Mouse (Mus musculus): ENCODE data around the gene Il27.
"Not testable (repeated sequence)": the region's sequence is repeated elsewhere in the genome, so short reads cannot be mapped to it uniquely, and the experiment has no call there.

The Il27 gene

GRCm38 (mm10) chr7:126594862-126595561 is at the start of gene Il27:
TSS of gene Il27 (minus strand) at chr7:126594941.
- no peak for DNase-seq

GRCm38 (mm10) chr7:126644345-126644744 is 49.6 kb upstream of the Il27 start:
- DNase-seq: no peak

DNA sequence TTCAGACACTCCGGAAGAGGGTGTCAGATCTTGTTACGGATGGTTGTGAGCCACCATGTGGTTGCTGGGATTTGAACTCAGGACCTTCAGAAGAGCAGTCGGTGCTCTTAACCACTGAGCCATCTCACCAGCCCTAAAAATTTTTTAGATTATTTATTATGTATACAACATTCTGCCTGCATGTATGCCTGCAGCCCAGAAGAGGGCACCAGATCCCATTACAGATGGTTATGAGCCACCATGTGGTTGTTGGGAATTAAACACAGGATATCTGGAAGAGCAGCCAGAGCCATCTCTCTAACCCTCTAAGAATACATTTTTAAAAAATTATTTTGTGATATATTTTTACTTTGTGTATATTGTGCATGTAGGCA is 48.5 kb upstream of the Il27 start:
- DNase-seq: not testable (repeated sequence)

DNA sequence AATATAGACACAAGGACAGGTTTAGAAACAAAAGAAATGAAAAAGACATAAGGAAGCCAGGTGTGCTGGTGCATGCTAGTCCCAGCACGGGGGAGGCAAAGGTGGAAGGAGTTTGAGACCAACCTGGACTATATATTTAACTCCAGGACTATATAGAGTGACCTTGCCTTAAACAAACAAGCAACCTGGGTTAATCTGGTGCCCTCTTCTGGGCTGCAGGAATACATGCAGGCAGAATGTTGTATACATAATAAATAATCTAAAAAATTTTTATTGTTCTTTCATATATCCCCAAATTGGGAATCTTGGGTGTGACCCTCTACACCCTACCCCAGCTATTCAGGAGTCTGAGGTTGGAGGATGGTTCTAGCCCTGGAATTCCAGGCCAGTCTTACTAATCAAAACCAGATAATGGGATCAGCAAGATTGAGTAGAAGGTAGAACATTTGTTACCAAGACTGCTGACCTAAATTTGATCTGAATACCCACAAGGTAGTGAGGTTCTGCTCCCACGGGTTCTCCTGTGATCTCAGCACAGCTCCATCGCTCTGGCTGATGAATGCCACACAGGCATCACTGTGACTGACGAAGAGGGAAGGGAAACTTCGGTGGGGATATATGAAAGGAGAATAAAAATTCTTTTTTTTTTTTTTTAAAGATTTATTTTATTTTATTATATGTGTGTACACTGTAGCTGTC is 48.0 kb upstream of the Il27 start:
- no peak for DNase-seq

- DNase-seq: peak; percentile 45
These were observed 42.2 kb upstream of the Il27 start for GRCm38 (mm10) chr7:126636733-126637520.

DNA sequence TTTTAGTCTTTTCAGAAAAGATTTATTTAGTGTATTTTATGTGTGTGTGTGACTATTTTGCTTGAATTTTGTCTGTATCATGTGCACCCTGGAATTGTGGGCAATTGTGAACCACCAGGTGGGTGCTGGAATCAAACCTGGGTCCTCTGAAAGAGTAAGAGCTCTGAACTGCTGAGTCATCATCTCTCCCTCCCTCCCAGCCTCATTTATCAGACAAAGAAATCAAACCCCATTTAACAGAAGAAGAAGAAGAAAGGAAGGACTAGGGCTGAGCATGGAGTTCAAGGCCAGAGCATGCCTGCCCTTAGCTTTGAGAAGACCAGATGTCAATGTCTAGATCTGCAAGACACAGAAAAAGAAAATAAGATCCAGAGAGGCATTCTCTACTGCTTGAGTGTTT is 40.6 kb upstream of the Il27 start:
- DNase-seq: no peak

- DNase-seq: no peak
These were observed 37.7 kb upstream of the Il27 start for GRCm38 (mm10) chr7:126632478-126632877.

GRCm38 (mm10) chr7:126630824-126631518 is 36.2 kb upstream of the Il27 start, which contains the start of gene Nupr1:
TSS of gene Nupr1 (minus strand) at chr7:126630861.
- DNase-seq: no peak

- DNase-seq: no peak
These were observed 35.2 kb upstream of the Il27 start for GRCm38 (mm10) chr7:126629915-126630314.

DNA sequence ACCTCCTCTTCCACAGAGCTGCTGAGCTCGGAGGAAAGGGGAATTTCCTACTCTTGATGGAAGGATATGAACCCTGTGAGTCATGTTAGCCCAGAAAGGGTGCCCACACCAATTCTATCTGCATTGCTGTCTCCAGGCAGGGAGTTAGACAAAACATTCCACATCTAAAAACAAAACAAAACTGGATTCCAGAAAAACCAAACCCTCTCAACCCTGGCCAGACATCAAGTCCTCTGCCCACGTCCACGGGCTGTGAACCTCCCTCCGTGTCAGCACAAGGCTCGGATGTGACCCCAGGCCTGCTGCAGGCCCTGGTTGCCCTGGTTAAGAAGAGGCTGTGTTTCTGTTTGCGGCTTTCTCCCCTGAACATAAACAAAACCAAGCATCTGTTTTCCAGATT is 33.4 kb upstream of the Il27 start:
- no peak for DNase-seq

GRCm38 (mm10) chr7:126625807-126626600 is 31.3 kb upstream of the Il27 start:
- no peak for DNase-seq

GRCm38 (mm10) chr7:126625369-126625768 is 30.6 kb upstream of the Il27 start:
- peak; percentile 79 for DNase-seq

DNA sequence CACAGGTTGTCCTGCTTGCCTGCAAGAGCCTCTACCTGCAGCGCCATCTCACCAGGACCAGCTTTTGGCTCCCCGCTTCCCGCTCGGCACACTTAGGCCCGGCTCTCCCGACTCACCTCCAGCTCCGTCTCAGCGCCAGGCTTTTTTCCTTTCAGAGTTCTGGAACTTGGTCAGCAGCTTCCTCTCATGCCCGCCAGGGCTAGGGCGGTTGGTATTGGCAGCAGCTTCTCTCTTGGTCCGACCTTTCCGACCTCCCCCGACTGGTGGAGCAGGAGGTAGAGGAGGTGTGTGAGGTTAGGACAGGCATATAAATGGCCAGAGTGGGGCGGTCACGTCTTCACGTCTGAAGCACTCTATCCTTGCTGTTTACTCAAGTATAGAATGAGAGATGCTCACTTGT is 30.0 kb upstream of the Il27 start:
- DNase-seq: no peak

DNA sequence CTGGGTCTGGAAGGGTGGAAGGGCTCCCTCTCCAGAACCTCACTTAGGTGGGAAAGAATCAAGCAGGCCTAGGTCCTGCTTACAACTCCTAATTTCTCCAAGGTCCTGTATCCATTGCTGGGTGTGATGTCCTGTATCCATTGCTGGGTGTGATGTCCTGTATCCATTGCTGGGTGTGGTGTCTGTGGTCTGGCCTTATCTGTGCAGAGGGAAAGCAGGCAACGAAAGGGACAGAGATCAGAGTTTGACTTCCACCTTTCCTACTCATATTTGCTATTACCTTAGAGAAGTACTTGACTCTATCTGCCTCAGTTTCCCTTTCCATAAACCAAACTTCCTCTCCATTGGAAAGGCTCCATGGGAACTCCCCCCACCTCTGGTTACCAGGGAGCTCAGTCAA is 28.6 kb upstream of the Il27 start:
- DNase-seq: no peak

DNA sequence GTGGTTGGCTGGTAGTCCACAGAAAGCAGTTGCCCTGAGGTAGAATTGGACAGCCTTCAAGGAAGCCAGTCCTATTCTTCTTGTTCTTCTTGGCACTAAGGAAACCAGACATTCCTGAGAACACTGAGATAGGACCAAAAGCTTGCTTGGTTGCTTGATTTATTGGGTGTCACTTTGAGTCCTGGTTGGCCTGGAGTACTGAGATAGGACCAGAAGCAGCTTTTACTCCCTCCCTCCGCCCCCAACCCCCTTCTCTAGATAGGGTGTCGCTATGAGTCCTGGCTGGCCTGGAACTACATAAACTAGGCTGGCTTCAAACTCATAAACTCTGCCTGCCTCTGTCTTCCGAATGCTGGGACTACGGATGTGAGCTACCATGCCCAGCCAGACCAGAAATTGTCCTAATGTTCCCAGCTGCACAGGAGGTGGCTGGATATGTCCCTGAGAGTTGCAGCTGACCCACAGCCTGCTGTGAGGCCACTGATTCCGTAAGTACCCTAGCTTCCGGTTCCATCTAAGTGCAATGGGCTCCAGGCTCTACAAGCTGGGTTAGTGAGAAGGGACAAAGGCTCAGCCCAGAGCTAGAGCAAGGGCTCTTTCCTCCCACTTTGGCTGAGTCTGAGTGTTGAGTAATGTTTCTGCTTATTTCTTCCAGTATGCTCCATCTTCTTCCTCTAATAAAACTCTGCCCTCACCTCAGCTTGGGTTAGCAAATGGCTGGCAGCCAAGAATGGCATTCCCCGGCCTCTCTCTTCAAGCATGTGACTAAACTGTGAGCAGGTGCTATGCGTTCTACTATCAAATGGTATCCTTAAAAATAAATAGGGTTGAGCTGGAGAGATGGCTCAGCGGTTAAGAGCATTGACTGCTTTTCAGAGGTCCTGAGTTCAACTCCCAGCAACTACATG is 27.0 kb upstream of the Il27 start:
- no peak for DNase-seq

GRCm38 (mm10) chr7:126619559-126620275 is 25.0 kb upstream of the Il27 start:
- no peak for DNase-seq

- DNase-seq: no peak
These were observed 22.0 kb upstream of the Il27 start for GRCm38 (mm10) chr7:126616707-126617106.

- DNase-seq: no peak
These were observed 18.0 kb upstream of the Il27 start for GRCm38 (mm10) chr7:126612736-126613135.

DNA sequence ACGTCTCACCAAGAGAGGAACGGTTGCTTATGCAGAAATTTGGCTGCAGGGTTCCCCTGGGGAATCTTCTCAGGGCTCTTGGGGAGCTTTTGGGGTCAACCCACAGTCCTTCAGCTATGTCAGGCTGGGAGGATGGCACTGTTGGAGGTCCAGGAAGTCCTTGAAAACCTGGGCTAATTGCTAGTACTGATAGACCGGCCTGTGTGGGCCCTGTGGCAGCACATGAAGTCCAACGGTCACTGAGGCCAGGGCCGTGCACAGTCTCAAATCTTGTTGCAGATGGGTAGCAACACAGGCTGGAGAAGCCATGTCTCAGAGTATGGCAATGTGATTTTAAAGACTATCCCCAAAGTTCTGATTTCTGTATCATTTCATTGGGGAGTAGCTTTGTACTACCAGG is 13.1 kb upstream of the Il27 start:
- DNase-seq: no peak

DNA sequence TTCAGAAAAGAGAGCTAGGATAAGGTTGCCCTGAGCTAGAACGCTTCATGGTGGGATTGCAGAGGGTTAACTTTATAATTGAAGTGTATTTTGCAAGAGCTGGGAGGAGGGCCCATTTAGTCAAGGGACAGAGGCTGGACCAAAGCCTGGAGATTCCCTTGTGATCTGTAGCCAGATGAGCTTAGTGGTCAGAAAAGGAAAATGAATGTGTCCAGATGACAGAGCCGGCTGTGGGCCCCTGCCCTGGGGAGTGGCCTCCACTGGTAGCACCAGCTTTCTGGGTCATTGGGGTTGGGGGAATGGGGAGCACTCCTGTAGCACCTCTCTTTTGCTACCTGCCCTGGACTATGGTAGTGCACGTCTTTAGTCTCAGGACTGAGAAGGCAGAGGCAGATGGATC is 12.3 kb upstream of the Il27 start:
- DNase-seq: no peak

DNA sequence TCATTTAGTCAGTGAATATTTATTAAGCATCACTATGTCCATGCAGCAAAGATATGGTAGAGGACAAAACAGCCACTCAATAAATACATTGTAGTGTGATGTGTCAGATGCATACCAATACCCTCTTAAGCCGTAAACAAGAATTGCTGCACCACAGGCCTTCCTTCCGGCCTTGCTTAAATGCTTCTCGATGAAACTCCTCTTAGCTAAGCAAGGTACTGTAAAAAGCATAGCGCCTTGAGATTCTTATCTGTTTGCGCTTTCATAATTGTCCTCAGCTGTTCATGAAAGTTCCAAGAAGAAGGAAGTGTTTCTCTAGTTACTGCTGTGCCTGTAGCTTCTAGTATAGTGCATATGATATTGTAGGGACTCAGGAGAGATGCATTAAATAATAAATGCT is 11.9 kb upstream of the Il27 start:
- DNase-seq: no peak

Measured in kidney, adult 11 months (tissue).